In genomic region chr12:69893927-69894326, GRCm38 (mm10) we compare ENCODE assay signal across 9 mouse cellular contexts. TPM values are rescaled to one million over a fixed set of nuclear protein-coding genes. Genes with fewer than 3 reads are reported as not detected.
DNase-seq lines count a peak whose midpoint lies in the region; ATAC-seq and TF ChIP-seq lines count a peak whose summit lies in the region.
"Had no signal": no experiment of that assay in that cellular context is flagged by ENCODE, and none has a peak within 500 bp of the region (broad histone marks: within the 10 kb centered on the region; RNA-seq: fewer than 3 reads in every experiment).

No protein-coding gene starts in this region.

- no peak for ATAC-seq in midbrain, embryonic 14.5 days (ENCODE audit: low FRiP score, low TSS enrichment)
- no peak for ATAC-seq in midbrain, embryonic 11.5 days (ENCODE audit: low FRiP score)
- no peak for ATAC-seq in embryonic facial prominence, embryonic 15.5 days (ENCODE audit: insufficient number of reproducible peaks, low FRiP score, low TSS enrichment, low read depth)

- H3K4me2 ChIP-seq in midbrain, embryonic 14.5 days (ENCODE audit: low read length): peak overlapping the region; percentile 69
- no peak overlapping the region for H3K4me2 ChIP-seq in midbrain, embryonic 11.5 days
- no peak overlapping the region for H3K4me2 ChIP-seq in embryonic facial prominence, embryonic 15.5 days (replicated peaks)

- no peak overlapping the region for H3K9ac ChIP-seq in midbrain, embryonic 14.5 days (replicated peaks; ENCODE audit: low read length)
- no peak overlapping the region for H3K9ac ChIP-seq in midbrain, embryonic 11.5 days (ENCODE audit: low read length)
- no peak overlapping the region for H3K9ac ChIP-seq in embryonic facial prominence, embryonic 15.5 days

- intact Hi-C loops in gastrocnemius, adult 2 months (cut with DNase I): loop anchor here (1.0 to 5.0 kb wide), 3 partner anchors 42 to 159 kb away; no protein-coding TSS in a partner anchor

- H3K4me3 ChIP-seq in gastrocnemius, adult 2 months: no peak overlapping the region; the same call in 1 of the 2 replicates
- peak overlapping the region; percentile 85 for H3K4me3 ChIP-seq in midbrain, embryonic 14.5 days (replicated peaks; ENCODE audit: low read depth, low read length)
- no peak overlapping the region for H3K4me3 ChIP-seq in midbrain, embryonic 11.5 days (ENCODE audit: low read depth, low read length)
- no peak overlapping the region for H3K4me3 ChIP-seq in embryonic facial prominence, embryonic 15.5 days (replicated peaks)

- no peaks in the 10 kb centered on the region for H3K9me3 ChIP-seq in midbrain, embryonic 14.5 days (ENCODE audit: control insufficient read depth, low read length)
- H3K9me3 ChIP-seq in midbrain, embryonic 11.5 days (ENCODE audit: control insufficient read depth, low read length): no peaks in the 10 kb centered on the region
- no peaks in the 10 kb centered on the region for H3K9me3 ChIP-seq in embryonic facial prominence, embryonic 15.5 days (replicated peaks)
- H3K9me3 ChIP-seq: midbrain, embryonic 12.5 days had no signal

- 71% methylated on average over 6 of the region's 6 CpGs for WGBS in midbrain, embryonic 14.5 days
- 62% methylated on average over 6 of the region's 6 CpGs for WGBS in midbrain, embryonic 11.5 days
- 53% methylated on average over 6 of the region's 6 CpGs for WGBS in embryonic facial prominence, embryonic 15.5 days

- no peaks in the 10 kb centered on the region for H3K27me3 ChIP-seq in midbrain, embryonic 14.5 days (ENCODE audit: control insufficient read depth, insufficient read depth, low read length)
- H3K27me3 ChIP-seq in midbrain, embryonic 11.5 days (ENCODE audit: control insufficient read depth, insufficient read depth, low read length): no peaks in the 10 kb centered on the region
- no peaks in the 10 kb centered on the region for H3K27me3 ChIP-seq in embryonic facial prominence, embryonic 15.5 days
- no peaks in the 10 kb centered on the region for H3K27me3 ChIP-seq in splenic B cell, adult 2 months (ENCODE audit: control insufficient read depth, insufficient read depth, low read length, poor library complexity, severe bottlenecking)
- H3K27me3 ChIP-seq: midbrain, embryonic 12.5 days had no signal

- TF ChIP-seq CTCF in gastrocnemius, adult 2 months (IDR thresholded peaks at IDR 0.05): peak; percentile 35; the same call in 1 of the 2 replicates

- no peaks in the 10 kb centered on the region for H3K36me3 ChIP-seq in midbrain, embryonic 14.5 days (ENCODE audit: control insufficient read depth, insufficient read depth, low read length)
- no peaks in the 10 kb centered on the region for H3K36me3 ChIP-seq in midbrain, embryonic 11.5 days (ENCODE audit: control insufficient read depth, insufficient read depth, low read length)
- H3K36me3 ChIP-seq in embryonic facial prominence, embryonic 15.5 days: no peaks in the 10 kb centered on the region
- H3K36me3 ChIP-seq in splenic B cell, adult 2 months (ENCODE audit: control insufficient read depth, insufficient read depth, low read length, poor library complexity, severe bottlenecking): no peaks in the 10 kb centered on the region
- H3K36me3 ChIP-seq: midbrain, embryonic 12.5 days had no signal

- peaks cover 13% of the 10 kb centered on the region for H3K4me1 ChIP-seq in midbrain, embryonic 14.5 days (ENCODE audit: control insufficient read depth, insufficient read depth, low read length)
- H3K4me1 ChIP-seq in midbrain, embryonic 11.5 days (ENCODE audit: control insufficient read depth, insufficient read depth, low read length): peaks cover 19% of the 10 kb centered on the region
- peaks cover 28% of the 10 kb centered on the region for H3K4me1 ChIP-seq in embryonic facial prominence, embryonic 15.5 days

- no peak for DNase-seq in gastrocnemius, adult 2 months
- DNase-seq in gastrocnemius, adult 8-10 months (ENCODE audit: low spot score in 2 of 2): no peak
- DNase-seq in midbrain, embryonic 14.5 days: no peak
- no peak for DNase-seq in midbrain, embryonic 11.5 days (ENCODE audit: low spot score, missing footprints)
- peak; percentile 34 for DNase-seq in splenic B cell, adult 2 months (ENCODE audit: low read depth, low spot score)
- DNase-seq in thymus, postnatal 25 days: no peak
- no peak for DNase-seq in spleen, postnatal 4 days (ENCODE audit: low spot score in 2 of 2)

- H3K27ac ChIP-seq in gastrocnemius, adult 2 months: peak overlapping the region; percentile 99; the same call in 1 of the 2 replicates
- no peak overlapping the region for H3K27ac ChIP-seq in midbrain, embryonic 14.5 days (replicated peaks; ENCODE audit: low read depth, low read length)
- no peak overlapping the region for H3K27ac ChIP-seq in midbrain, embryonic 11.5 days (ENCODE audit: low read depth, low read length)
- 0 out of 2 replicates have a peak overlapping the region, but pooled peaks have one; percentile 55 for H3K27ac ChIP-seq in embryonic facial prominence, embryonic 15.5 days (replicated peaks)

RNA-seq across cellular contexts. Expression of gene Map4k5, which starts 0.9 kb away (rescaled TPM):
- total RNA-seq in gastrocnemius, adult 2 months (2021): 10 to 100 TPM; 22.9 to 25.9 TPM
- 10 to 100 TPM; 19.7 to 22.9 (median 22.4) TPM for total RNA-seq in gastrocnemius, adult 8-10 months (2022)
- 25.4 and 40.0 TPM in 2 replicates for polyA plus RNA-seq in midbrain, embryonic 14.5 days (2014; fragmentation: Nextera tagmentation; extraction: Ambion mirVana)
- 27.7 and 32.8 TPM in 2 replicates for polyA plus RNA-seq in midbrain, embryonic 11.5 days (2014; fragmentation: Nextera tagmentation; extraction: Ambion mirVana)
- 36.5 and 36.6 TPM in 2 replicates for polyA plus RNA-seq in embryonic facial prominence, embryonic 15.5 days (2015; fragmentation: Nextera tagmentation; extraction: Ambion mirVana)

RNA-seq across cellular contexts. Expression of gene Atl1, which starts 1.5 kb away (rescaled TPM):
- 1 to 10 TPM; 2.1 to 2.2 TPM for total RNA-seq in gastrocnemius, adult 2 months (2021)
- total RNA-seq in gastrocnemius, adult 8-10 months (2022): 1 to 10 TPM in 3 of 4 experiments, under 1 TPM in 1; 0.87 to 3.8 (median 1.8) TPM
- polyA plus RNA-seq in midbrain, embryonic 14.5 days (2014; fragmentation: Nextera tagmentation; extraction: Ambion mirVana): 140 and 157 TPM in 2 replicates
- 57.4 and 63.1 TPM in 2 replicates for polyA plus RNA-seq in midbrain, embryonic 11.5 days (2014; fragmentation: Nextera tagmentation; extraction: Ambion mirVana)
- 7.3 and 8.6 TPM in 2 replicates for polyA plus RNA-seq in embryonic facial prominence, embryonic 15.5 days (2015; fragmentation: Nextera tagmentation; extraction: Ambion mirVana)

Comparison
In these comparisons a context has a peak if more than half of its experiments do, and no peak if none do; other contexts are left out.
1. H3K27ac ChIP-seq: peak in gastrocnemius, adult 2 months (single experiment) and embryonic facial prominence, embryonic 15.5 days (single experiment); none in midbrain, embryonic 14.5 days (single experiment) and midbrain, embryonic 11.5 days (single experiment).